Mouse (Mus musculus) cerebellum, adult 8-10 months (tissue): Measurements from ENCODE around the gene Mrgpre.
A peak's percentile ranks its signal among the peaks of the same experiment; 100 is the strongest.

Experiments used
- DNase-seq: peaks from one replicate; pipeline ENCODE4 v3.0.0; 2022

Gene Mrgpre

GRCm38 (mm10) chr7:143783996-143784829 lies at the start of gene Mrgpre:
Gene Mrgpre (minus strand): TSS chr7:143784500.
- peak; percentile 34 for DNase-seq

- DNase-seq = no peak
Observed at GRCm38 (mm10) chr7:143833581-143834190, 49.4 kb upstream of the Mrgpre start.

- DNase-seq = no peak
Observed at GRCm38 (mm10) chr7:143832611-143833010, 48.3 kb upstream of the Mrgpre start.

GRCm38 (mm10) chr7:143832196-143832595 lies 47.9 kb upstream of the Mrgpre start:
- DNase-seq = no peak

- DNase-seq = peak; percentile 25
Observed at GRCm38 (mm10) chr7:143830399-143830798, 46.1 kb upstream of the Mrgpre start.

- peak; percentile 91 for DNase-seq
Observed at GRCm38 (mm10) chr7:143829504-143830331, 45.4 kb upstream of the Mrgpre start.

- DNase-seq = no peak
Observed at GRCm38 (mm10) chr7:143826985-143827384, 42.7 kb upstream of the Mrgpre start.

GRCm38 (mm10) chr7:143823266-143823605 lies 38.9 kb upstream of the Mrgpre start:
- DNase-seq = peak; percentile 26

GRCm38 (mm10) chr7:143822375-143823265 lies 38.3 kb upstream of the Mrgpre start, which contains the start of the genes Nadsyn1 and Dhcr7:
Gene Nadsyn1 (minus strand): TSS chr7:143822849.
Gene Dhcr7 (plus strand): TSS chr7:143823145.
- DNase-seq = peak; percentile 98

- DNase-seq = no peak
Observed at GRCm38 (mm10) chr7:143821241-143821640, 36.9 kb upstream of the Mrgpre start.

GRCm38 (mm10) chr7:143819201-143819600 lies 34.9 kb upstream of the Mrgpre start:
- DNase-seq = no peak

- no peak for DNase-seq
Observed at GRCm38 (mm10) chr7:143808909-143809308, 24.6 kb upstream of the Mrgpre start.

- no peak for DNase-seq
Observed at GRCm38 (mm10) chr7:143805199-143805624, 20.9 kb upstream of the Mrgpre start.

- no peak for DNase-seq
Observed at GRCm38 (mm10) chr7:143801195-143802065, 17.1 kb upstream of the Mrgpre start.

GRCm38 (mm10) chr7:143800770-143801169 lies 16.5 kb upstream of the Mrgpre start:
- DNase-seq = no peak

- no peak for DNase-seq
Observed at GRCm38 (mm10) chr7:143798783-143799182, 14.5 kb upstream of the Mrgpre start.

GRCm38 (mm10) chr7:143793121-143793520 lies 8.8 kb upstream of the Mrgpre start:
- no peak for DNase-seq

GRCm38 (mm10) chr7:143792336-143792985 lies 8.2 kb upstream of the Mrgpre start:
- no peak for DNase-seq

- DNase-seq = no peak
Observed at GRCm38 (mm10) chr7:143783378-143783995, 813 bp downstream of the Mrgpre start.

GRCm38 (mm10) chr7:143777375-143777774 lies 6.9 kb downstream of the Mrgpre start:
- DNase-seq = no peak
